Mouse (Mus musculus): ENCODE measurements around the gene Napepld. TPM values are rescaled to one million over a fixed set of nuclear protein-coding genes. Genes with fewer than 3 reads are reported as not detected.
"Not testable (repeated sequence)": the region's sequence is repeated elsewhere in the genome, so short reads cannot be mapped to it uniquely, and the experiment has no call there.

Gene Napepld
- polyA plus RNA-seq, 1 experiment from 2014 or later: 8.2 TPM

- Histone ChIP-seq H3K27ac (ENCODE audit: low read depth, low read length) (no peak overlapping the region), H3K4me3 (ENCODE audit: low read length) (no peak overlapping the region), H3K9ac (ENCODE audit: low read depth, low read length) (no peak overlapping the region), H3K27me3 (ENCODE audit: control insufficient read depth, insufficient read depth, low read length) (no peaks in the 10 kb centered on the region), H3K9me3 (ENCODE audit: control insufficient read depth, low read length) (no peaks in the 10 kb centered on the region), H3K4me2 (replicated peaks; ENCODE audit: low read depth, low read length) (no peak overlapping the region), H3K36me3 (ENCODE audit: control insufficient read depth, insufficient read depth, low read length) (no peaks in the 10 kb centered on the region), H3K4me1 (ENCODE audit: control insufficient read depth, insufficient read depth, low read length) (no peaks in the 10 kb centered on the region)
- WGBS: 87% methylated on average over 10 of the region's 10 CpGs
- ATAC-seq (ENCODE audit: low FRiP score, low TSS enrichment): no peak
Measured at GRCm38 (mm10) chr5:21717165-21717715, 16.0 kb upstream of the Napepld start.

GRCm38 (mm10) chr5:21714447-21714846 lies 13.3 kb upstream of the Napepld start:
- WGBS: 91% methylated on average over 4 of the region's 4 CpGs
- Histone ChIP-seq H3K27ac (ENCODE audit: low read depth, low read length) (no peak overlapping the region), H3K4me3 (ENCODE audit: low read length) (no peak overlapping the region), H3K4me2 (replicated peaks; ENCODE audit: low read depth, low read length) (no peak overlapping the region), H3K9ac (ENCODE audit: low read depth, low read length) (no peak overlapping the region), H3K36me3 (ENCODE audit: control insufficient read depth, insufficient read depth, low read length) (no peaks in the 10 kb centered on the region), H3K27me3 (ENCODE audit: control insufficient read depth, insufficient read depth, low read length) (no peaks in the 10 kb centered on the region), H3K9me3 (ENCODE audit: control insufficient read depth, low read length) (no peaks in the 10 kb centered on the region), H3K4me1 (ENCODE audit: control insufficient read depth, insufficient read depth, low read length) (no peaks in the 10 kb centered on the region)
- no peak for ATAC-seq (ENCODE audit: low FRiP score, low TSS enrichment)

- Histone ChIP-seq H3K9me3 (ENCODE audit: control insufficient read depth, low read length) (no peaks in the 10 kb centered on the region), H3K27ac (ENCODE audit: low read depth, low read length) (no peak overlapping the region), H3K4me3 (ENCODE audit: low read length) (no peak overlapping the region), H3K4me2 (replicated peaks; ENCODE audit: low read depth, low read length) (no peak overlapping the region), H3K36me3 (ENCODE audit: control insufficient read depth, insufficient read depth, low read length) (no peaks in the 10 kb centered on the region), H3K9ac (ENCODE audit: low read depth, low read length) (no peak overlapping the region), H3K27me3 (ENCODE audit: control insufficient read depth, insufficient read depth, low read length) (no peaks in the 10 kb centered on the region), H3K4me1 (ENCODE audit: control insufficient read depth, insufficient read depth, low read length) (no peaks in the 10 kb centered on the region)
- no peak for ATAC-seq (ENCODE audit: low FRiP score, low TSS enrichment)
- 46% methylated on average over 13 of the region's 13 CpGs for WGBS
Measured at GRCm38 (mm10) chr5:21712127-21712715, 11.0 kb upstream of the Napepld start.

GRCm38 (mm10) chr5:21708011-21708410 lies 6.8 kb upstream of the Napepld start:
- not testable (repeated sequence) for H3K27ac ChIP-seq (ENCODE audit: low read depth, low read length); H3K36me3 ChIP-seq (ENCODE audit: control insufficient read depth, insufficient read depth, low read length); H3K9me3 ChIP-seq (ENCODE audit: control insufficient read depth, low read length); H3K9ac ChIP-seq (ENCODE audit: low read depth, low read length); ATAC-seq (ENCODE audit: low FRiP score, low TSS enrichment); H3K4me2 ChIP-seq (replicated peaks; ENCODE audit: low read depth, low read length); H3K4me3 ChIP-seq (ENCODE audit: low read length); H3K27me3 ChIP-seq (ENCODE audit: control insufficient read depth, insufficient read depth, low read length); H3K4me1 ChIP-seq (ENCODE audit: control insufficient read depth, insufficient read depth, low read length)
- WGBS: 90% methylated on average over 8 of the region's 8 CpGs

GRCm38 (mm10) chr5:21706546-21706945 lies 5.3 kb upstream of the Napepld start:
- no peaks in the 10 kb centered on the region for H3K36me3 ChIP-seq (ENCODE audit: control insufficient read depth, insufficient read depth, low read length)
- no peaks in the 10 kb centered on the region for H3K4me1 ChIP-seq (ENCODE audit: control insufficient read depth, insufficient read depth, low read length)
- no peaks in the 10 kb centered on the region for H3K9me3 ChIP-seq (ENCODE audit: control insufficient read depth, low read length)
- H3K27me3 ChIP-seq (ENCODE audit: control insufficient read depth, insufficient read depth, low read length): no peaks in the 10 kb centered on the region
- H3K27ac ChIP-seq (ENCODE audit: low read depth, low read length): no peak overlapping the region
- ATAC-seq (ENCODE audit: low FRiP score, low TSS enrichment): no peak
- H3K4me2 ChIP-seq (replicated peaks; ENCODE audit: low read depth, low read length): no peak overlapping the region
- H3K4me3 ChIP-seq (ENCODE audit: low read length): no peak overlapping the region
- no peak overlapping the region for H3K9ac ChIP-seq (ENCODE audit: low read depth, low read length)
- 93% methylated on average over 4 of the region's 4 CpGs for WGBS

- no peak overlapping the region for H3K4me3 ChIP-seq (ENCODE audit: low read length)
- 81% methylated on average over 3 of the region's 3 CpGs for WGBS
- no peak overlapping the region for H3K9ac ChIP-seq (ENCODE audit: low read depth, low read length)
- no peak for ATAC-seq (ENCODE audit: low FRiP score, low TSS enrichment)
- no peaks in the 10 kb centered on the region for H3K4me1 ChIP-seq (ENCODE audit: control insufficient read depth, insufficient read depth, low read length)
- no peak overlapping the region for H3K4me2 ChIP-seq (replicated peaks; ENCODE audit: low read depth, low read length)
- H3K36me3 ChIP-seq (ENCODE audit: control insufficient read depth, insufficient read depth, low read length): no peaks in the 10 kb centered on the region
- no peaks in the 10 kb centered on the region for H3K27me3 ChIP-seq (ENCODE audit: control insufficient read depth, insufficient read depth, low read length)
- H3K27ac ChIP-seq (ENCODE audit: low read depth, low read length): no peak overlapping the region
- no peaks in the 10 kb centered on the region for H3K9me3 ChIP-seq (ENCODE audit: control insufficient read depth, low read length)
Measured at GRCm38 (mm10) chr5:21703708-21704107, 2.5 kb upstream of the Napepld start.

- Histone ChIP-seq H3K27ac (ENCODE audit: low read depth, low read length) (no peak overlapping the region), H3K27me3 (ENCODE audit: control insufficient read depth, insufficient read depth, low read length) (no peaks in the 10 kb centered on the region), H3K4me3 (ENCODE audit: low read length) (no peak overlapping the region), H3K9me3 (ENCODE audit: control insufficient read depth, low read length) (no peaks in the 10 kb centered on the region), H3K4me1 (ENCODE audit: control insufficient read depth, insufficient read depth, low read length) (no peaks in the 10 kb centered on the region), H3K9ac (ENCODE audit: low read depth, low read length) (no peak overlapping the region), H3K36me3 (ENCODE audit: control insufficient read depth, insufficient read depth, low read length) (no peaks in the 10 kb centered on the region), H3K4me2 (replicated peaks; ENCODE audit: low read depth, low read length) (no peak overlapping the region)
- 82% methylated on average over 6 of the region's 6 CpGs for WGBS
- no peak for ATAC-seq (ENCODE audit: low FRiP score, low TSS enrichment)
Measured at GRCm38 (mm10) chr5:21702873-21703475, 1.8 kb upstream of the Napepld start.

- no peaks in the 10 kb centered on the region for H3K9me3 ChIP-seq (ENCODE audit: control insufficient read depth, low read length)
- WGBS: 65% methylated on average over 2 of the region's 2 CpGs
- H3K36me3 ChIP-seq (ENCODE audit: control insufficient read depth, insufficient read depth, low read length): no peaks in the 10 kb centered on the region
- no peak for ATAC-seq (ENCODE audit: low FRiP score, low TSS enrichment)
- no peaks in the 10 kb centered on the region for H3K4me1 ChIP-seq (ENCODE audit: control insufficient read depth, insufficient read depth, low read length)
- H3K4me2 ChIP-seq (replicated peaks; ENCODE audit: low read depth, low read length): peak overlapping the region; percentile 44
- peak overlapping the region; percentile 69 for H3K9ac ChIP-seq (ENCODE audit: low read depth, low read length)
- H3K27me3 ChIP-seq (ENCODE audit: control insufficient read depth, insufficient read depth, low read length): no peaks in the 10 kb centered on the region
- H3K4me3 ChIP-seq (ENCODE audit: low read length): peak overlapping the region; percentile 57
- H3K27ac ChIP-seq (ENCODE audit: low read depth, low read length): peak overlapping the region; percentile 90
Measured at GRCm38 (mm10) chr5:21702009-21702364, 791 bp upstream of the Napepld start.

GRCm38 (mm10) chr5:21700934-21701333 lies 262 bp downstream of the Napepld start:
- H3K4me1 ChIP-seq (ENCODE audit: control insufficient read depth, insufficient read depth, low read length): no peaks in the 10 kb centered on the region
- peak overlapping the region; percentile 55 for H3K4me2 ChIP-seq (replicated peaks; ENCODE audit: low read depth, low read length)
- peak overlapping the region; percentile 57 for H3K4me3 ChIP-seq (ENCODE audit: low read length)
- no peak overlapping the region for H3K27ac ChIP-seq (ENCODE audit: low read depth, low read length)
- no peaks in the 10 kb centered on the region for H3K27me3 ChIP-seq (ENCODE audit: control insufficient read depth, insufficient read depth, low read length)
- H3K36me3 ChIP-seq (ENCODE audit: control insufficient read depth, insufficient read depth, low read length): no peaks in the 10 kb centered on the region
- peak overlapping the region; percentile 54 for H3K9ac ChIP-seq (ENCODE audit: low read depth, low read length)
- WGBS: under 1% methylated on average over 22 of the region's 22 CpGs
- no peaks in the 10 kb centered on the region for H3K9me3 ChIP-seq (ENCODE audit: control insufficient read depth, low read length)
- ATAC-seq (ENCODE audit: low FRiP score, low TSS enrichment): peak; percentile 63; the same call in 1 of the 2 replicates

Data from kidney, embryonic 14.5 days (tissue).